Mouse (Mus musculus): ENCODE measurements around the gene Actr3. TPM values are rescaled to one million over a fixed set of nuclear protein-coding genes. Genes with fewer than 3 reads are reported as not detected.
"Not testable (repeated sequence)": the region's sequence is repeated elsewhere in the genome, so short reads cannot be mapped to it uniquely, and the experiment has no call there.

Gene Actr3
- polyA plus RNA-seq, 1 experiment, result 99.6 TPM

DNA sequence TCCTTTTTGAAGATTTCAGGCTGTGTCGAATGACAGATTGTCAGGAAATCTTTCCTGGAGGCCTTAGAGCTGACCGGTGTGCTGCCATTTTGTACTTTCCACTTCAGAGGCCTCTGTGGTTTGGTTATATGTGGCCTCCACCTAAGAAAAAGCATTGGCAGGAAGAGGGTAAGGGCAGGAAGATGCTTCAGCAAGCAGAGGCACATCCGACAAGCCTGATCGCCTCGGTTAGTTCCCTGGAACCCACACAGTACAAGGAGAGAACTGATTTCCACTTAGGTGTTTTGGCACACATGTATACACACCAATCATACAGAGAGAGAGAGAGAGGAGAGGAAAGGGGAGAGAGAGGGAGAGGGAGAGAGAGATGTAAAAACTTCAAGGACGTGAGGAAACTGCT is 5.7 kb upstream of the Actr3 start:
- 75% methylated on average over 6 of the region's 6 CpGs for WGBS
- no peak for DNase-seq (ENCODE audit: low read depth, low spot score)

DNA sequence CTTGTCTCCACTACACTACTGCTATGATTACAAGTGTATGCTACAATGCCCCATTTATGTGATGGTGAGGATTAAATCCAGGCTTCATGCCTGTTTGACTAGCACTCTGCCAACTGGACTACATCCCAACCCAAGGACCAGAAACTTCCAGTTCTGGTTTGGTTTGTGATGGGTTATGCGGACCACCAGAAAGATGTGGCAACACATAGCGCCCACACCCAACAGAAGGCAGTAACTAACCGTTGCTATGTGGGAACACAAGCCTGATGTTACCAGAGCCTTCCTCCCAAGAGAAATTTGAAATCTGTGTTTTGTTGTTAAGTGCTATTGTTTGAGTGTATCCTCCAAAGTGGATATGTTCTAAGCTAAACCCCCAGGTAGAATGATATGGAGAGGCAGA is 4.0 kb upstream of the Actr3 start:
- no peak for DNase-seq (ENCODE audit: low read depth, low spot score)
- WGBS, result 92% methylated on average over 3 of the region's 3 CpGs

DNA sequence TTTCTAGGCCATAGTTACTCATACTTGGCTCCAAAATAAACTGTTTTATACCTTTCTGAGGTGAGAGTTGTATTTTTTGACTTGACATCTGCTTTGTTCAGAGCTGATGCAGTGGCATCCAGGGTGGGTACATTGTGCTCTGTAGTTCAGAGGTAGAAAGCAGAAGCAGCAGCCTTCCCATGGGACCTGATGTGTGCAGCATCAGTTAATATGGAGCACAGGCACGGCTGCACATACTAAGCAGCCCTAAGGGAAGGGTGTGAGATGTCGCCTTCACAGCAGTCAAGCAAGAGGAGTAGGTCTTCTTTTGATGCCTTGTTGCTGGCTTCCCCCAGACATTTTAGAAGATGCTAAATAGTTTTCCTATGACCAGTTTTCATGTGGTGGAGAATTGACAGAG is 3.3 kb upstream of the Actr3 start:
- no peak for DNase-seq (ENCODE audit: low read depth, low spot score)
- 89% methylated on average over 2 of the region's 2 CpGs for WGBS

DNA sequence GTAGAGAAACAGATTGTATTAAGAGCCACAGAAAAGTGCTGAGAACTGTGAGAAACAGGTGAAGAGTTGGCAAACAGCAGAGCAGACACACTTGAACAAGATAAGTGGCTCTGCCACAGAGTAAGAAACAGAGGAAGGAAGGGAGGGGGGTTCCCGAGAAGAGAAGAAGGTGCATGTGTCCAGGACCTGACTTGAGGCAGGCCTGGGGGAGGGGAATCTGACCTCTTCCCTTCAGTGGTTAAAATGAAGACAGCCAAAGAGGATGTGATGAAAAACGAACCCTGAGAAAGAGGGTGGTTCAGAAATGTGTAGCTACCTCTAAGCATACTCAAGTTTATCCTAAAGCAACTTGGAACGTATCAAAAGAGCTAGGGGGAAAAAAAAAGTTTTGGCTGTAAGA is 2.4 kb upstream of the Actr3 start:
- DNase-seq (ENCODE audit: low read depth, low spot score), result no peak
- 47% methylated on average over 3 of the region's 3 CpGs for WGBS

DNA sequence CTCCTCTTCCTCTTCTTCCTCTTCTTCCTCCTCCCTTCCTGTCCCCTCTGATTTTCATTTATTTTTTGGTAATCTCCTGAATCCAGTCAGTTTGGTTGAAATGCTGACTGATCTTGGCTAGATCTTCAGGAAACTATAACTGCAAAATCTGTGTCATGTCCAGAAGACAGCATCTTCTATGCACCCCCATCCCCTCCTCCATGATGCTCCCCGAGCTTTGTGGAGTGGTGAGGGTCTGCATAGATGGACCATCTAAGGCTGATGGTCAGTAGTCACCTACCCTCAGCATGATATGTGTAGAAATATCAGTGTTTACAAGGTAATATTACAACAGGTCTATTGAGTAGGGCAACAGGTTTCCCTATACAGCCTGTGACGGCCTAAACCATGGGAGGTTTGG is 1.6 kb upstream of the Actr3 start:
- WGBS, result 90% methylated on average over 2 of the region's 2 CpGs
- no peak for DNase-seq (ENCODE audit: low read depth, low spot score)

DNA sequence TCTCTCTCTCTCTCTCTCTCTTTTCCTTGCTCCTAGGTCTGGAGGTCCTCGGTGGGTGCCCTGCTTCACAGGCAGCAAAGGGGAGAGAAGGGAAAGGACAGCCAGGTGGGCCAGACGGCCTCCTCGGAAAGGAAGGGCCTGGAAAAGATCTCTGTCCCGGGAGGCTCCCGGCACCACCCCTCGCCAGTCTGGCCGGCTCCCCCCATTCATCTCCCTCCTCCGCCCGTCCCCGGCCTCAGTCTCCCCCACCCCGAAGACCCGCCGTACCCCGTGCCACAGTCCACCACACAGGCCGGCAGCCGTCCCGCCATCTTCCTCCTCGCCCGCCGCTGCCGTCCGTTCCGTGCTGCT is 534 bp downstream of the Actr3 start:
- WGBS, result under 1% methylated on average over 23 of the region's 23 CpGs
- no peak for DNase-seq (ENCODE audit: low read depth, low spot score)

DNA sequence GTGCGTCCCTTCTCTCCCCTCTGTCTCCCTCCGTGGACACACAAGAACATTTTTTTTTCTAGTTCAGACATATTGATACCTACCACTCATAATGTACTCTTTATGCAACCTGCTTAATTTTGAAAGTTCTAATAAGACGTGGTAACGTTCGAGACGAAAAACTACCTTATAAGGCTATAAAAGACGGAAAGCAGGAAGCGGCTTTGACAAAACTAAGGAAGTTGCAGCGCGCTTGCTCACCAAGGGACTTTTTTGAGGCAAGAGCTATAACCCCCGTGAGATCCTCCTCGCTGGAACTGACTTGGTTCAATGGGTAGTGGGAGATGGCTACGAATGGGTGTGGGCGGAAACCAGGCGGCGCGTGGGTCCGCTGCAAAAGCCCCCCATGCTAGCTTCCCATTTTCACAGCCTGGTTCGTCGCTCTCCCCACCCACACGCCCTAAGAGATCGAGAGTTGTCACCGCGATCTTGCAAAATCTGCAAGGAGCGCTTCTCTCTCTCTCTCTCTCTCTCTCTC is 984 bp downstream of the Actr3 start:
- WGBS, result 1% methylated on average over 25 of the region's 25 CpGs

DNA sequence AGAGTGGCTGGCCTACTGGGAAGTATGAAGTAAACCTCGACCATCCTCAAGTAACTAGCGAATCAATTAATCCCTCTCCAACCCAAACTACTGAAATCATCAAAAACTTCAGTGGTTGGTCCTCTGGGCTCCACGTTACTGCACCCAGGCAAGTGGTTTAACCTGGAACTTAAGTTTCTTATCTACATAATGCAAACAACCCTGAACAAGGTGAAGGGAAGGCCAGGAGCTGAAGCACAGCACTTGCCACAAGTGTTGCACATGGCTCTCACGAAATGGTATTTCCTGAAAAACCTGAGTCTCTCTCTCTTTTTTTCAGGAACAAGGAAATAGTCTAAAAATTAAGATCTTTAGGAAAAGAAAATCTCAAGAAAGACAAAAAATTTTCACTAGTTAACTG is 4.2 kb downstream of the Actr3 start:
- DNase-seq (ENCODE audit: low read depth, low spot score), result no peak
- WGBS, result 40% methylated on average over 4 of the region's 4 CpGs

More for the DNA sequence above, 984 bp downstream of the Actr3 start:
- DNase-seq (ENCODE audit: low read depth, low spot score), result peak; percentile 56

DNA sequence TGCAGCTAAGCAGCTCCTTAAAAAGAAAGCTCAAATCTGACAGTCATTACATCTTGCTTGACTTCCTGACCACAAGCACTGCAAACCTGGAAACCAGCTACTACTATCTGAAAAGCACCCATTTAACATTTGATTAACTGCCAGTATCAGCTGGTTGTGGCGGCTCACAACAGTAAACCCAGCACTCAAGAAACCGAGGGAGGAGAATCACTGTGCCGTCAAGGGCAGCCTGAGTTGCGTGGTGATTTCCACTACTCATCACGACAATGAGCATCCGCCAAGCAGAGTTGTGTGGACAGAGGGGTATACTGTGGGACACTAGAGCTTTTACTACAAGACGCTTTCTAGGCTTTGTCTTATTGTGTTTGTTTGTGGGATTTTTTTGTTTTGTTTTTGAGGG is 4.8 kb downstream of the Actr3 start:
- WGBS, result 44% methylated on average over 7 of the region's 7 CpGs
- no peak for DNase-seq (ENCODE audit: low read depth, low spot score)

DNA sequence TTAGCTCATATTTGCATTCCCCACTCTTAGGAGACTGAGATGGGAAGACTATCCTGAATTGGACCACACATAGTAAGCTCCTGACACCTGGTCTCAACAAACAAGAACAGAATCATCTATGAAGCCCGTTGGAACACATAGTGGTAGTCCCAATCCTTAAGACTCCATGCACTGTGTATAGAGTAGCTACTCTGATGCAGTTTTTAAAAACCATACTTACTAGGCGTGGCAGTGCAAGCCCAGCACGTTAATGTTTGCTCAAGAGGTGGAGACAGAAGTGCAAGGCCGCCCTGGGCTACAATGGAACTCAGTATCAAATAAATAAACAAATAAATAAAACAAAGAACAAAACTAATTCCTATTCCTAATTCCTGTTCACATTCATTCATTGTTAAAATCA is 5.5 kb downstream of the Actr3 start:
- 20% methylated on average over 4 of the region's 4 CpGs for WGBS
- no peak for DNase-seq (ENCODE audit: low read depth, low spot score)

DNA sequence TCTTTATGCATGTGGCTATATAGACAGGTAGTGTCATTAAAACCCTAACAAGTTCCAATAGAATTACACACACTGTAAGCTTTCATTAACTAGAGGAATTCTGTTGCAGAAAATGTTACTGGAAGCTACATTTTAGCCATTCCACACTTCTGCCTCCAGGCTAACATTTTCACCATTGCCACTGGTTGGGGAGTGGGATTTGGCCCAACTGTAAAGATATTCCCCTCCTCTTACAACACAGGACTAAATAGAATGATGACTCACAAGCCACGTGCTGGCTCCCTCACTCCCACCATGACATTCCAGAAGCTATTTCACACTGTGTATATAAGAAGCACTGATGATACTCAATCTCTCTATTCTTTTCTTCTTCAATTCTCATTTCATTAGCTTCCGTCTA is 7.2 kb downstream of the Actr3 start:
- WGBS, result 43% methylated on average over 2 of the region's 2 CpGs
- no peak for DNase-seq (ENCODE audit: low read depth, low spot score)

DNA sequence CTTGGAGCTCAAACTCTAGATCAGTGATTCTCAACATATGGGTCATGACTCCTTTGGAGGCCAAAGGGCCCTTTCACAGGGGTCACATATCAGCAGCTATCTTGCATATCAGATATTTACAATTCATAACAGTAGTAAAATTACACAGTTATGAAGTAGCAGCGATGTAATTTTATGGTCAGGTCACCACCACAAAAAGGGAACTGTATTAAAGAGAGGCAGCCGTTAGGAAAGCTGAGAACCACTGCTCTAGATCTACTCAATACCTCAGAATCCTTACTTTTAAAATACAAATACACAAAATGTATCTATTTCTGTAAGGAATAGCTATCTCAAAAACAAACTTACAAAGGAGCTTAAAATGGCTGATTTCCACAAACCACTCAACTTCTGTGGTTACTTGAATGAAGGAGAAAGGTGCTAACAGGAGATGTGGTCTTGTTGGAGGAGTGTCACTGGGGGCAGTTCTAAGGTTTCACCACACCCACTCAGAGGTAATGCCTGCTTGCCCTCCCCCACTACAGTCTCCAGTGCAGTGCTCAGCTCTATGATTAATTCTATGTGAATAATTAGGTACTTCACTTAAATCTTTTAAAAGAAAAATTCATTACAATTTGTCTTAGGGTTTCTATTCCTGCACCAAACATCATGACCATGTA is 9.0 kb downstream of the Actr3 start:
- no peak for DNase-seq (ENCODE audit: low read depth, low spot score)
- 48% methylated on average over 2 of the region's 2 CpGs for WGBS

DNA sequence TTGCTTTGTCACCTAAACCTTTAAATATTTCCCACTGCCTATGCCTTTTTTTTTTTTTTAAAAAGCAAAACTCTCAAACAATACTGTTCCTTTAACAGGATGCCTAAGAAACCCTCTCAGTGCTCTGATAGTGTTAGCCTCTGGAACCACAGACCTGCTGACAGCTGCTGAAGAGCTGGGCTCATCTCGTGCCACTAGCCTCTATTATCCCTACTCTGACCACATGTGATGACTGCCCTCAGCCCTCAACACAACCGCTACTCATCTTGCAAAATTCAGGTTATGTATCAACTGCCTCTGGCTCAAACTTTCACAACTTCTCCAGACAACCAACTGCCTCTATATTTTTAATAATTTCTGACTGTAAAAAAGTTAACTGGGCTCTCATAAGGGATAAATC is 15.6 kb downstream of the Actr3 start:
- 43% methylated on average over 2 of the region's 2 CpGs for WGBS
- DNase-seq (ENCODE audit: low read depth, low spot score), result no peak

DNA sequence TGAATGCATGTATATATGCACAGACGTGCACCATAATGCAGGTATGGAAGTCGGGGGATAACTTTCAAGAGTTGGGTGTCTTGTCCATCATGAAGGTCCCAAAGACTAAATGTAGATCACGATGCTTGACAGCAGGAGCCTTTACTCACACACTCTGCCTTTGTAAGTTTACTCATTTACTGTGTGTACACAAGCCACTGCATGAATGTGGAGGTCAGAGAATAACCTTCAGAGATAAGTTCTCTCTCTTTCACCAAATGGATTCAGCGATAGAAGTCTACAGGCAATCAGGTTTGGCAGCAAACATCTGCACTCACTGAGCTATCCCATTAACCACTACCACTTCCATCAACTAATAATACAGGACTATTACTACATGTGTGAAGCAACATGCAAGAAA is 16.8 kb downstream of the Actr3 start:
- WGBS, result 56% methylated on average over 4 of the region's 4 CpGs
- no peak for DNase-seq (ENCODE audit: low read depth, low spot score)

DNA sequence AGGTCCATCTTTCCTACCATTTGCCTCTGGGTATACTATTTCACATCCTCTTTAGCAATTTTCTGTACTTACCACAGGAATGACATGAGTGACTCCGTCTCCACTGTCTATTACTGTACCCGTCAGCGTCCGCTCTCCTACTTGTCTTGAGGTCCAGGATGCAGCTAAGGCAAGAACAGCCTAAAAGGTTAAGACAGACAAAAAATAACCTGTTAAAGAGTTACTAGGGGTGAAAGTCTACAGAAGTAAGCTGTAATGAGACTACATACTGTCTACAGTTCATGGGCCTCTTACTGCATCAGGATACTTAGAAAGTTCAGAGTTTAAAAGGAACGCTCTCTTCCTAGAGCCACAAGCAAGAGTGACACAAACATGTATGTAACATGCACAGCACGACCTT is 28.3 kb downstream of the Actr3 start:
- WGBS, result 90% methylated on average over 6 of the region's 6 CpGs
- DNase-seq (ENCODE audit: low read depth, low spot score), result no peak

DNA sequence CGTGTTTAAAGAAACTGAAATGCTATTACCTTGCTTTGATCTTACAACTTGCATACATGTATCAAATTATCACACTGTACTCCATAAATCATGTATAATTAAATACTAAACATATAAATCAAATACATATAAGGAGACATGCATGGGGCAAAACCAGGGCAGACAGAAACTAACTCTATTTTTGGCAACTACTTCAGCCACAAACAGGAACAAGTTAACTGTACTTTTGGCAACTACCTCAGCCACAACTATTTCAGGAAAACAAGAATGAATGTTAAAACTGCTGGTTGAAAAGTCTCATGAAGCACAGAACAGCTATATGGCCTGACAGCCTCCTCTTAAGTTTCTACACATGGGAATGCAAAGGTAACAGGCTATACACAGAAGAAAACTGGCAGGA is 40.1 kb downstream of the Actr3 start:
- WGBS, result 87% methylated on average over 1 of the region's 1 CpGs
- DNase-seq (ENCODE audit: low read depth, low spot score), result no peak

DNA sequence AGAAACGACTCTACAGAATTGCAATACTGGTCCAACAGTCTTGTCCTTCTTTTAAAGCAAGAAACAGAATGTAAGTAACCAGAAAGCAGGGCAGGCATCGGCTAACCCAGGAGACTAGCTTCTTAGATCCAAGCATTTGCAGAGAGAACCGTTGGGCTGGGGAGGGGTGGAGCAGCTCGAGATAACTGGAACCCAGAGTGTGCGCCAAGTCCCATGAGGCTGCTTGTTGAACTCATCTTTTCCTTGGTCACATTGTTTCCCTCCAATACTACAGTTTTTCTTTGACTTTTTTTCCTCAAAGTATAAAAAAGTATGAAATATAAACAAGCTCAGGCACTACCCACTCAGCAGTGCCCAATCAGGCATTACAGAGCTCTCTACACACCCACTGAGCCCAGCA is 42.2 kb downstream of the Actr3 start:
- 81% methylated on average over 5 of the region's 5 CpGs for WGBS
- DNase-seq (ENCODE audit: low read depth, low spot score), result not testable (repeated sequence)

DNA sequence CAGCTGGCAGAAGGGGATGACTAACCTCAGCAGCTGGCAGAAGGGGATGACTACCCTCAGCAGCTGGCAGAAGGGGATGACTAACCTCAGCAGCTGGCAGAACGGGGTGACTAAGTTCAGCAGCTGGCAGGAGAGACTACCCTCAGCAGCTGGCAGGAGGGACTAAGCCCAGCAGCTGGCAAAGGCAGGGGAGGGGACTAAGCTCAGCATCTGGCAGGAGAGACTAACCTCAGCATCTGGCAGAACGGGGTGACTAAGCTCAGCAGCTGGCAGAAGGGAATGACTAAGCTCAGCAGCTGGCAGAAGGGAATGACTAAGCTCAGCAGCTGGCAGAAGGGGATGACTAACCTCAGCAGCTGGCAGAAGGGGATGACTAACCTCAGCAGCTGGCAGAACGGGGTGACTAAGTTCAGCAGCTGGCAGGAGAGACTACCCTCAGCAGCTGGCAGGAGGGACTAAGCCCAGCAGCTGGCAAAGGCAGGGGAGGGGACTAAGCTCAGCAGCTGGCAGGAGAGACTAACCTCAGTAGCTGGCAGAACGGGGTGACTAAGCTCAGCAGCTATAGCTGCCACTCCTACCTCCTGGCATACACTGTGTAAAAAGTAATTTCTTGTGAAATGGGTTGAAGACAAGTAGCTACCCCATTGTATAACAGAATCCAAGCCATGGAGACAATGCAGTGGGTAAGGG is 45.3 kb downstream of the Actr3 start:
- 23% methylated on average over 4 of the region's 4 CpGs for WGBS

DNA sequence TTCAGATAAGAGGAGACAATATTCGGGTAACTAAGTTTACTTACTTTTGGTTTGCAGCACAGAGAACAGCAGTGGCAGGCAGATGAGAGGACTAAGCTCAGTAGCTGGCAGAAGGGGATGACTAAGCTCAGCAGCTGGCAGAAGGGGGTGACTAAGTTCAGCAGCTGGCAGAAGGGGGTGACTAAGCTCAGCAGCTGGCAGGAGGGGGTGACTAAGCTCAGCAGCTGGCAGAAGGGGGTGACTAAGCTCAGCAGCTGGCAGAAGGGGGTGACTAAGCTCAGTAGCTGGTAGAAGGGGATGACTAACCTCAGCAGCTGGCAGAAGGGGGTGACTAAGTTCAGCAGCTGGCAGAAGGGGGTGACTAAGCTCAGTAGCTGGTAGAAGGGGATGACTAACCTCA is 45.9 kb downstream of the Actr3 start:
- DNase-seq (ENCODE audit: low read depth, low spot score), result not testable (repeated sequence)
- WGBS, result 44% methylated on average over 1 of the region's 1 CpGs

More for the DNA sequence above, 45.3 kb downstream of the Actr3 start:
- DNase-seq (ENCODE audit: low read depth, low spot score), result not testable (repeated sequence)

DNA sequence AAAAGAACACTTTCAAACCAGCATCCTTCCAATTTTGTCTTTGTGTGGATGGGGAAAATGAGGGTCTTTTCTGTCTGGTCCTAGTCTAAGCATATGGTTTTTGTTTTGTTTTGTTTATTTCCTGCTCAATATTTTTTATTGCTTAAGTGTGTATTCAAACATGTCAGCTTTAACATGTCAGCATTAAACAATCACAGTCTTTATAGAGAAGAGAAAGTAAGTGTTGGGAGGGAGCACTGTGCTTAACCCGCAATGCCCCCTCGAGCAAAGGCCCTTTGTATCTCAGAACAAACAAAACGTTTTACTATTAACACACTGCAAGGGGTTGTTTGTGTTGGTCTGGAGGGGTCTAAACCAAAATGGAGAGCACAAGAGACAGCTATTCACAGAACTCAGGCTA is 47.2 kb downstream of the Actr3 start:
- 21% methylated on average over 3 of the region's 3 CpGs for WGBS
- DNase-seq (ENCODE audit: low read depth, low spot score), result no peak

DNA sequence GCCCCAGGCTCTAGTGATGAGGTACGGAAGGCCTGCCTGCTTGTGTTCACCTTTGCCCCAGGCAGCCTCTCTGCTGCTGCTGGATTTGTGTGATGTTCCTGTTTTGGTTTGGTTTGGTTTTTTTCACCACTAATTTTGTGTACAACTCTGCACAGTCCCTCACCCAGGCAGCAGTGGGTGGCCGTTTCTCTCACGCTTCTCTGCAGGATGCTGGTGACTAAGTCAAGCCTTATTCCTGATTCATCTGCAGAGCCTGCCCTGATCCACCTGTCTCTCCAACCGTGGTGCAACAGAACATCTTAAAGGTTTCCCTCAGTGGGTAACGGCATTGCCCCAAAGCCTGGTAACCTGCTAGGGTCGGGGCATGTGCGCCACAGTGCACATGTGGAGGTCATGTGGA is 49.3 kb downstream of the Actr3 start:
- DNase-seq (ENCODE audit: low read depth, low spot score), result no peak
- WGBS, result 62% methylated on average over 7 of the region's 7 CpGs

All from large intestine, adult 2 months (tissue).